Mouse (Mus musculus): ENCODE measurements around the gene Slc29a1.

- TF ChIP-seq EP300 (optimal IDR thresholded peaks at IDR 0.05), result peak; percentile 14
- no peak for TF ChIP-seq CTCF (IDR thresholded peaks at IDR 0.05; ENCODE audit: low read depth)
These were observed 26.2 kb downstream of the Slc29a1 start, which contains the start of gene Hsp90ab1 for GRCm38 (mm10) chr17:45573087-45573779.

All from stomach, postnatal 0 days (tissue).